Mouse (Mus musculus): ENCODE results near the gene Ccdc114. TPM values are rescaled to one million over a fixed set of nuclear protein-coding genes. Genes with fewer than 3 reads are reported as not detected.

The Ccdc114 gene
- polyA plus RNA-seq (2012; rRNA removed; ENCODE audit: low replicate concordance) = 10.6 and 24.0 TPM in 2 replicates

DNA sequence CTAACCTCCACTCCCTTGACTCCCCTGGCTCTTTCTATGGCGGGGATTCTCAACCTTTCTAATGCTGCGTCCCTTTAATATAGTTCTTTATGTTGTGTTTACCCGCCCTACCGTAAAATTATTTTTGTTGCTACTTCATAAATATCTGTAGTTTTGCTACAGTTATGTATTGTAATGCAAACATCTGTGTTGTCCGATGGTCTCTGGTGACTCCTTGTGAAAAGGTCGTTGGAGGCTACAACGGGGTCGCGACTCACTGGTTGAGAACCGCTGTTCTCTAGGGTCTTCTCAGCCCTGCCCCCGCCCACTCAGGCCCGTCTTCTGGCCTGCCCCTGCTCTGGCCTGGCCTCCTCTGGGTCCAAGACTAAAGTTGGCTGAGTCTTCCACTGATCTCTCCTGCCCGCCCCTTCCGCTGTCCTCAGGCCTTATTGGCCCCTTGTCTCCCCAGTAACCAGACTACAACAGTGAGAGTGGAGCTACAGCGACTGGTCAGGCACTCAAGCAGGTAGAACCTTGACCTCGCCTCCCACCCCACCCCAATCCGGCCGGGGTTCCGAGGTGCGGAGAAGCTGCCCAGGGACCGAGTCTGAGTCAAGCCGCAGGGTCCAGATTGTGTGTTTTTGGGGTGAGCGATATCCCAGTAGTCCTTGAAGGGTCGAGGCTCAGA lies at the start of gene Ccdc114:
Ccdc114 (plus strand) TSS at position 311 of the 667 bp plus-strand sequence.

GRCm38 (mm10) chr7:45878278-45878677 lies 45.6 kb upstream of the Ccdc114 start, which contains the start of gene Grin2d:
Grin2d (minus strand) TSS chr7:45878378.

DNA sequence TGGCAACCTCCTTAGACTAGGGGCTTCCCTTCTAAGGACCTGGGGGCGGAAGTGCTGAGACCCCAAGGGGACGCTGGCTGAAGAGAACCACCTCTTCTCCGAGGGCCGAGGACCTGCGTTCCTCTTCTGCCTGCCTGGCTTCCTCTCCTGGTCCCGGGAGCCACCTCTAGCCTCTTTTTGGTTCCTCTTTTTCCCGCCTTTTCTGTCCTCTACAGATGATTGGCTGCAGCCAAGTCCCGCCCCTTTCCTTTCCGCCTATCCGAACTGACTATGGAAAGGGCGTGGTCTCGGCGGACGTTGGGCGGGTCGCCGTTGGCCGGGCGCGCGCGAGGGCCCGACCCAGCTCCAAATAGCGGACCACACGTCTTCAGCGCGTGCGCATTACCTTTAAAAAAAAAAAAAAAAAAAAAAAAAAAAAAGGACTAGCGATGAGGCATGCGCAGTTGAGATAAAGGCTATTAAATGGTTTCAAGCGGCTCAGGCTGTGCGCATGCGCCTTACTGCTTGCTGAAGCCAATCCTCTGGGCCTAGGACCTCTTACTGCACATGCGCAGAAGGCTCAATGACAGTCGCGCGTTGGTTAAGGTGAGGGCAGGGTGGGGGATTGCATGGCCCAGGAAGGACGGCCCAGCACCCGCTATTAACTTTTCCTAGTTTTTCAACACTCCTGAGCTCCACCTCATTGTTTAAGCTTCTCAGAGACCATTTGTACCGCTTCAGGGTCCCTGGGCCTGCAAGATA lies 27.2 kb upstream of the Ccdc114 start, which contains the start of the genes Syngr4 and Tmem143:
Syngr4 (minus strand) TSS at position 198 of the 741 bp plus-strand sequence.
Tmem143 (plus strand) TSS at position 425 of the 741 bp plus-strand sequence.

GRCm38 (mm10) chr7:45921242-45921621 lies 2.6 kb upstream of the Ccdc114 start, which contains the start of gene Emp3:
Emp3 (minus strand) TSS chr7:45921404.

Other genes starting within 250 kb of the Ccdc114 start
- 0.15 and 0.25 TPM in 2 replicates for gene Ntn5, start 240.1 kb upstream of the Ccdc114 start, polyA plus RNA-seq (2012; rRNA removed; ENCODE audit: low replicate concordance)
- gene Sec1, start 229.7 kb upstream of the Ccdc114 start, polyA plus RNA-seq (2012; rRNA removed; ENCODE audit: low replicate concordance) = 0.08 and 0.23 TPM in 2 replicates
- gene Car11, start 224.2 kb upstream of the Ccdc114 start, polyA plus RNA-seq (2012; rRNA removed; ENCODE audit: low replicate concordance) = 1.8 and 5.9 TPM in 2 replicates
- gene Dbp, start 219.0 kb upstream of the Ccdc114 start, polyA plus RNA-seq (2012; rRNA removed; ENCODE audit: low replicate concordance) = 13.9 and 52.0 TPM in 2 replicates
- 1,256 and 1,945 TPM in 2 replicates for gene Rpl18, start 208.6 kb upstream of the Ccdc114 start, polyA plus RNA-seq (2012; rRNA removed; ENCODE audit: low replicate concordance)
- gene Sphk2, start 206.1 kb upstream of the Ccdc114 start, polyA plus RNA-seq (2012; rRNA removed; ENCODE audit: low replicate concordance) = 176 and 286 TPM in 2 replicates
- 97.0 and 162 TPM in 2 replicates for gene Fam83e, start 202.9 kb upstream of the Ccdc114 start, polyA plus RNA-seq (2012; rRNA removed; ENCODE audit: low replicate concordance)
- 0.63 TPM in 1 of 2 replicates, not detected in the other for gene Spaca4, start 198.3 kb upstream of the Ccdc114 start, polyA plus RNA-seq (2012; rRNA removed; ENCODE audit: low replicate concordance)
- 1.4 and 5.4 TPM in 2 replicates for gene Lmtk3, start 140.3 kb upstream of the Ccdc114 start, polyA plus RNA-seq (2012; rRNA removed; ENCODE audit: low replicate concordance)
- 111 and 403 TPM in 2 replicates for gene Sult2b1, start 139.4 kb upstream of the Ccdc114 start, polyA plus RNA-seq (2012; rRNA removed; ENCODE audit: low replicate concordance)
- gene Cyth2, start 109.5 kb upstream of the Ccdc114 start, polyA plus RNA-seq (2012; rRNA removed; ENCODE audit: low replicate concordance) = 68.2 and 124 TPM in 2 replicates
- 0.08 TPM in 2 replicates for gene Kcnj14, start 99.3 kb upstream of the Ccdc114 start, polyA plus RNA-seq (2012; rRNA removed; ENCODE audit: low replicate concordance)
- gene Grwd1, start 93.1 kb upstream of the Ccdc114 start, polyA plus RNA-seq (2012; rRNA removed; ENCODE audit: low replicate concordance) = 12.1 and 13.8 TPM in 2 replicates
- gene Kdelr1, start 51.3 kb upstream of the Ccdc114 start, polyA plus RNA-seq (2012; rRNA removed; ENCODE audit: low replicate concordance) = 305 and 397 TPM in 2 replicates
- 9.6 and 14.4 TPM in 2 replicates for gene Grin2d, start 45.7 kb upstream of the Ccdc114 start, polyA plus RNA-seq (2012; rRNA removed; ENCODE audit: low replicate concordance)
- 0.14 and 0.53 TPM in 2 replicates for gene Syngr4, start 27.4 kb upstream of the Ccdc114 start, polyA plus RNA-seq (2012; rRNA removed; ENCODE audit: low replicate concordance)
- 73.2 and 97.3 TPM in 2 replicates for gene Tmem143, start 27.1 kb upstream of the Ccdc114 start, polyA plus RNA-seq (2012; rRNA removed; ENCODE audit: low replicate concordance)
- 61.3 and 62.2 TPM in 2 replicates for gene Emp3, start 2.7 kb upstream of the Ccdc114 start, polyA plus RNA-seq (2012; rRNA removed; ENCODE audit: low replicate concordance)
- gene Abcc6, start 106.2 kb downstream of the Ccdc114 start, polyA plus RNA-seq (2012; rRNA removed; ENCODE audit: low replicate concordance) = 11.8 and 26.8 TPM in 2 replicates
- gene Nomo1, start 109.6 kb downstream of the Ccdc114 start, polyA plus RNA-seq (2012; rRNA removed; ENCODE audit: low replicate concordance) = 46.2 and 54.6 TPM in 2 replicates
- 0.77 and 1.3 TPM in 2 replicates for gene Kcnj11, start 176.7 kb downstream of the Ccdc114 start, polyA plus RNA-seq (2012; rRNA removed; ENCODE audit: low replicate concordance)

All from duodenum, adult 2 months (tissue).